8 mouse cellular contexts compared by ENCODE assay signal in genomic region chrX:36796163-36796581, GRCm38 (mm10). TPM values are rescaled to one million over a fixed set of nuclear protein-coding genes. Genes with fewer than 3 reads are reported as not detected.
DNase-seq lines count a peak whose midpoint lies in the region; ATAC-seq lines count a peak whose summit lies in the region.

No protein-coding gene starts in this region.

- 0 out of 2 replicates have a peak, but pooled peaks cover 2% of the 10 kb centered on the region for H3K4me1 ChIP-seq in hindbrain, embryonic 14.5 days (replicated peaks; ENCODE audit: control insufficient read depth, insufficient read depth, low read length)

- no peaks in the 10 kb centered on the region for H3K27me3 ChIP-seq in hindbrain, embryonic 14.5 days (ENCODE audit: control insufficient read depth, insufficient read depth, low read length)

- peak overlapping the region; percentile 91 for H3K27ac ChIP-seq in hindbrain, embryonic 14.5 days

- H3K9me3 ChIP-seq in hindbrain, embryonic 14.5 days (ENCODE audit: control insufficient read depth, low read length), result no peaks in the 10 kb centered on the region

- peak overlapping the region; percentile 63 for H3K4me3 ChIP-seq in hindbrain, embryonic 14.5 days (replicated peaks; ENCODE audit: low read length)

- peaks cover 18% of the 10 kb centered on the region for H3K36me3 ChIP-seq in hindbrain, embryonic 14.5 days (replicated peaks; ENCODE audit: control insufficient read depth, insufficient read depth)

- peak overlapping the region; percentile 79 for H3K9ac ChIP-seq in hindbrain, embryonic 14.5 days

- 24% methylated on average over 25 of the region's 41 CpGs for WGBS in hindbrain, embryonic 14.5 days

- DNase-seq in Muller cell, postnatal 12 days (ENCODE audit: inconsistent ontology term), result peak; percentile 86
- peak; percentile 89 to 92 for DNase-seq in cerebellum, postnatal 14 days
- DNase-seq in frontal cortex, postnatal 25 days (ENCODE audit: low spot score in 2 of 2), result peak; percentile 68
- DNase-seq in hindbrain, embryonic 14.5 days (ENCODE audit: low spot score), result peak; percentile 81
- DNase-seq in left cerebral cortex, adult 11 months (ENCODE audit: low spot score), result peak; percentile 73
- peak; percentile 86 for DNase-seq in lung, postnatal 36 days
- peak; percentile 82 for DNase-seq in retina, embryonic 14.5 days (ENCODE audit: low spot score)
- DNase-seq in thymus, postnatal 36 days, result peak; percentile 82 to 84

- peak; percentile 85 for ATAC-seq in hindbrain, embryonic 14.5 days (ENCODE audit: low FRiP score)

- peak overlapping the region; percentile 54 for H3K4me2 ChIP-seq in hindbrain, embryonic 14.5 days (replicated peaks)

RNA-seq across cellular contexts. Expression of gene Slc25a5, which starts 0.7 kb away (rescaled TPM):
- polyA plus RNA-seq in hindbrain, embryonic 14.5 days (2014; fragmentation: Nextera tagmentation; extraction: Ambion mirVana), result 568 TPM in 2 replicates

RNA-seq across cellular contexts. Expression of gene Slc25a43, which starts 52.7 kb away (rescaled TPM):
- polyA plus RNA-seq in hindbrain, embryonic 14.5 days (2014; fragmentation: Nextera tagmentation; extraction: Ambion mirVana), result 0.42 and 0.96 TPM in 2 replicates

Comparison
In these comparisons a context has a peak if more than half of its experiments do, and no peak if none do; other contexts are left out.
1. Peak in every context shown above with its lines: DNase-seq, ATAC-seq, H3K4me3 ChIP-seq and H3K27ac ChIP-seq.